Mouse (Mus musculus) olfactory bulb, adult 2 months (tissue): ENCODE results near the gene Plau. TPM values are rescaled to one million over a fixed set of nuclear protein-coding genes. Genes with fewer than 3 reads are reported as not detected.

Experiments used
- H3K27ac ChIP-seq: fragments of 200-500 bp; 2 replicates; pipeline ENCODE4 v1.5.1; 2012; ENCODE audit warnings: low read depth, low read length; ENCODE audit not compliant: insufficient read depth
- H3K4me1 ChIP-seq: fragments of 200-500 bp; 2 replicates; pipeline ENCODE4 v1.6.1; 2012; ENCODE audit warnings: low read length; ENCODE audit not compliant: control insufficient read depth, insufficient read depth
- H3K4me3 ChIP-seq: fragments of 200-500 bp; 2 replicates; pipeline ENCODE4 v1.5.1; 2012; ENCODE audit warnings: mild to moderate bottlenecking, low read depth, low read length, moderate library complexity; ENCODE audit not compliant: insufficient read depth
- CTCF ChIP-seq: fragments of 200-500 bp; IDR thresholded peaks from 2 replicates; pipeline ENCODE4 v1.5.1; 2012; ENCODE audit warnings: low read depth, mild to moderate bottlenecking, low read length, moderate library complexity; ENCODE audit not compliant: insufficient read depth
- POLR2A ChIP-seq: fragments of 200-500 bp; IDR thresholded peaks from 2 replicates; pipeline ENCODE4 v1.6.1; 2012; ENCODE audit warnings: mild to moderate bottlenecking, low read depth, low read length, moderate library complexity; ENCODE audit not compliant: insufficient read depth
- WGBS: fragments of 180-500 bp; shearing (Covaris S2); methylation state at CpG from one replicate; pipeline ENCODE4 v1.1.7; 2018; 5-methylcytosine and 5-hydroxymethylcytosine counted together
- polyA plus RNA-seq: library from polyadenylated mRNA; stranded (reverse); fragments of >200 nt; gene quantifications from 2 replicates; pipeline ENCODE4 v1.2.4, GENCODE M21; 2012; ENCODE audit warnings: low replicate concordance; ENCODE audit not compliant: missing spikeins, insufficient read depth, insufficient read length

Plau gene
- polyA plus RNA-seq, 1 experiment, result not detected

DNA sequence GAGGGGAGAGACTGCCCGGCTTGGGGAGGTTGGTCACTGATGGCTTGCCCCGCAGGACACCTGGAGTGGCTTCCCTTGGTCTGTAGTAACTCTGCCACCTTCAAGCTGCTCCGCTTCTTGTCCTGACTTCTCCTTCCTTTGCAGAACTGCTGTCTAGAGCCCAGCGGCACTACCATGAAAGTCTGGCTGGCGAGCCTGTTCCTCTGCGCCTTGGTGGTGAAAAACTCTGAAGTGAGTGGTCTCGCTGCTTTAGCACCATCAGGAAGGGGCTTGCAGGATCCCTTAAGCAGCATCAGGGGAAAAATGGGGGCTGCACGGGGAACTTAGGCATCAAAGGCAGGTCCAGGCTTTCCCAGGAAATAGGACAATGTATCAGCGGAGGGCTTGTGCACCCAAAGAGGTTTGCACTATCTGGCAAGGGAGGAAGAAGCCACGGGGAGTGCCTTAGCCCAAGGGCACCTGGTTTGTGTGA, 481 bp downstream of the Plau start:
- TF ChIP-seq POLR2A, result no peak
- Histone ChIP-seq H3K4me3 (peak overlapping the region; percentile 39), H3K4me1 (peaks cover 11% of the 10 kb centered on the region), H3K27ac (no peak overlapping the region)
- 21% methylated on average over 10 of the region's 10 CpGs for WGBS

GRCm38 (mm10) chr14:20837681-20838080, 1.2 kb downstream of the Plau start:
- no peak for TF ChIP-seq POLR2A
- no peak for TF ChIP-seq CTCF
- peaks cover 11% of the 10 kb centered on the region for H3K4me1 ChIP-seq
- no peak overlapping the region for H3K27ac ChIP-seq
- H3K4me3 ChIP-seq, result no peak overlapping the region
- WGBS, result 92% methylated on average over 7 of the region's 7 CpGs

DNA sequence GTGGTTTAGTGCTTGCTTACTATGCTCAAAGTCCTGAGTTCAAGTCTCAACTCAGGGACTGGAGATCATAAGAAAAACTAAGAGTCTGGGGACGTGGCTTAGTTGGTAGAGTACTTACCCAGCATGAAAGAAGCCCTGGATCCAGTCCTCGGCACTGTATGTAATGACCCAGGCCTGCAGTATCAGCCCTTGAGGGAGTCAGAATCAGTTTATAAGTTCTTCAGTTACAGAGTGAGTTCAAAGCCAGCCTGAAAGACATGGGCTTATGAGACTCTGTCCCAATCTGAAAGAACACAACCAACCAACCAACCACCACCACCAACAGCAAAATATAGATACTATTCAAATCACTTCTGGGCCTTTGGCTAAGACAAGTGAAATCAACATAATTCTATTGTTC, 5.1 kb downstream of the Plau start:
- Histone ChIP-seq H3K27ac (no peak overlapping the region), H3K4me1 (peaks cover 6% of the 10 kb centered on the region), H3K4me3 (no peak overlapping the region)
- WGBS, result 87% methylated on average over 2 of the region's 2 CpGs
- no peak for TF ChIP-seq POLR2A
- no peak for TF ChIP-seq CTCF

- TF ChIP-seq POLR2A (no peak), CTCF (no peak)
- WGBS, result 63% methylated on average over 3 of the region's 3 CpGs
- Histone ChIP-seq H3K27ac (no peak overlapping the region), H3K4me1 (no peaks in the 10 kb centered on the region; the same call in 1 of the 2 replicates), H3K4me3 (no peak overlapping the region)
Observed at GRCm38 (mm10) chr14:20842629-20843028, 6.2 kb downstream of the Plau start.

GRCm38 (mm10) chr14:20844126-20844525, 7.7 kb downstream of the Plau start:
- no peaks in the 10 kb centered on the region; the same call in 1 of the 2 replicates for H3K4me1 ChIP-seq
- TF ChIP-seq CTCF, result no peak
- TF ChIP-seq POLR2A, result no peak
- no peak overlapping the region for H3K27ac ChIP-seq
- WGBS, result 95% methylated on average over 6 of the region's 6 CpGs
- H3K4me3 ChIP-seq, result no peak overlapping the region

DNA sequence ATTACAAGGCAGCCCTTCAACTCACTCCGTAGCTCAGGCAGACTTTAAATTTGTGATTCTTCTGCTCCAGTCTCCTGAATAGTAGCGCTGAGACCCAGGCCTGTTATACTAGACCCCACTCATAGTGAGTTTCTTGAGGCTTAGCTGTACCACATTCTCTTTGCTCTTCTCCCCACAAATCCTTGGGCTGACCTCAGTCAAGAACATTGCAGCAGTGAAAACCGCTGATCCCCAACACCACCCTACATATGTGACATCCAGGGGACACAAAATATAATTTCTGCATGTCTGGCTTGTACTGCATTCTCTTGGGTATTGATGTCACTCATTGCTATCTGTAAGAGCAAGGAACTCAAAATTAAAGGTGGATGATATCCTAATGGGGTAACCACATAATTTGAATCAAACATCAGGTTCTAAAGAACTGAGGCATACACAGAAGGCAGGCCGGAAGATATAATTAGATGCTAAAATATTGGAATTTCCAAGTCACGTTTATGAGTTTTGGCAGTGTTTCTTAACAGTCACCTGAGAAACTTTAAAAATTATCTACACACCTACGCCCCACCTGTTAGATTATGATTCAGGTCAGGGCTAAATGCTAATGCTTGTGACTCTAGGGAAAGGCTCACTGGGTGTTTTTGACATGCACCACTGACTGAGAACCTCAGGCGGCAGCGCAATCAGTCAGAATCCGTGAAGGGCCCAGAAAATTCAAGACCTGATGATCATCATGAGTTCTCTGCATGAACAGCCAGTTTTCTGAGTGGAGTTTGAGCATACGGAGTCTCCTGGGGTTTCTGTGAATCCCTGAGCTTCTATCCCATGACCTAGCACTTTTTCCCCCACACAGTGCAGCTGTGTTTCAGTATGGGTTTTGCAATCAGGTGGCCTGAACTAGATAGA, 8.5 kb downstream of the Plau start:
- no peaks in the 10 kb centered on the region; the same call in 1 of the 2 replicates for H3K4me1 ChIP-seq
- 94% methylated on average over 10 of the region's 10 CpGs for WGBS
- no peak overlapping the region for H3K27ac ChIP-seq
- no peak overlapping the region for H3K4me3 ChIP-seq
- no peak for TF ChIP-seq POLR2A
- no peak for TF ChIP-seq CTCF

DNA sequence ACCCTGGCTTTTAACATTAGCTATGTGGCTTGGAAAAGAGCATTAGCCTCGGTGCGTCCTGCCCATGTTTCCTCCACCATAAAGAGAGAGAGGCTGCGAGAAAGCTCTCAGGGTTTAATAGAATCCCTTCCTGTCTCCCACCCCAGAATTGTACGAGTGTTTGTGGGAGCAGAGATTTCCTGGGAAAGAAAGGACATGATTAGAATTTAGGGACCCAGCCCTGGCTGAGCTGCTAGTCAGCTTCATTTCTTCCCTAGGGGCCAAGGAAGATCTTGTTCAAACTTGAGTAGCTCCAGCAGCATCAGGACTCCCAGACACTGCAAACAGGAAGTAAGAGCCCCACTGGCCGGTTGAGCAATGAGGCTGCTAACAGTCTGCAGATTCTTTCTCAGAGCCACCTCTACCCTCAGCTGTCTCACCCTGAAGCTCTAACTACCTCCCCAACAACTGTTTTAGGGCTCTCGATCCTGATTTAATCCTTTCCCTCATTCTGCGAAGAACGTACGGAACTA, 9.2 kb downstream of the Plau start:
- Histone ChIP-seq H3K4me1 (no peaks in the 10 kb centered on the region; the same call in 1 of the 2 replicates), H3K27ac (no peak overlapping the region), H3K4me3 (no peak overlapping the region)
- 87% methylated on average over 9 of the region's 9 CpGs for WGBS
- TF ChIP-seq POLR2A, result no peak
- no peak for TF ChIP-seq CTCF

GRCm38 (mm10) chr14:20846214-20846613, 9.8 kb downstream of the Plau start:
- Histone ChIP-seq H3K4me3 (no peak overlapping the region), H3K4me1 (no peaks in the 10 kb centered on the region; the same call in 1 of the 2 replicates), H3K27ac (no peak overlapping the region)
- WGBS, result 82% methylated on average over 7 of the region's 7 CpGs
- TF ChIP-seq CTCF (no peak), POLR2A (no peak)

- 56% methylated on average over 3 of the region's 3 CpGs for WGBS
- no peak overlapping the region for H3K27ac ChIP-seq
- no peaks in the 10 kb centered on the region; the same call in 1 of the 2 replicates for H3K4me1 ChIP-seq
- TF ChIP-seq CTCF (no peak), POLR2A (no peak)
- H3K4me3 ChIP-seq, result no peak overlapping the region
Observed at GRCm38 (mm10) chr14:20847637-20848129, 11.2 kb downstream of the Plau start.
